Mouse (Mus musculus): ENCODE data around the gene Fcrl1. TPM values are rescaled to one million over a fixed set of nuclear protein-coding genes. Genes with fewer than 3 reads are reported as not detected.
A peak's percentile ranks its signal among the peaks of the same experiment; 100 is the strongest.

The Fcrl1 gene
- polyA plus RNA-seq, 1 experiment from 2014 or later: not detected

- no peaks in the 10 kb centered on the region for H3K9me3 ChIP-seq
- H3K9ac ChIP-seq (replicated peaks): no peak overlapping the region
- WGBS: 9% methylated on average over 12 of the region's 12 CpGs
- no peaks in the 10 kb centered on the region for H3K4me1 ChIP-seq (replicated peaks)
- no peaks in the 10 kb centered on the region for H3K36me3 ChIP-seq
- H3K27ac ChIP-seq: no peak overlapping the region
- no peaks in the 10 kb centered on the region for H3K27me3 ChIP-seq
- no peak overlapping the region for H3K4me3 ChIP-seq (replicated peaks)
- peak overlapping the region; percentile 33 for H3K4me2 ChIP-seq
- ATAC-seq (ENCODE audit: insufficient number of reproducible peaks, insufficient read depth, low FRiP score, low TSS enrichment, low read depth): peak; percentile 75
Observed at GRCm38 (mm10) chr3:87411150-87411549, 35.0 kb downstream of the Fcrl1 start.

- no peaks in the 10 kb centered on the region for H3K27me3 ChIP-seq
- H3K4me2 ChIP-seq: no peak overlapping the region
- H3K9me3 ChIP-seq: no peaks in the 10 kb centered on the region
- H3K27ac ChIP-seq: no peak overlapping the region
- WGBS: 56% methylated on average over 1 of the region's 1 CpGs
- no peak overlapping the region for H3K9ac ChIP-seq (replicated peaks)
- H3K36me3 ChIP-seq: no peaks in the 10 kb centered on the region
- no peak overlapping the region for H3K4me3 ChIP-seq (replicated peaks)
- no peaks in the 10 kb centered on the region for H3K4me1 ChIP-seq (replicated peaks)
- no peak for ATAC-seq (ENCODE audit: insufficient number of reproducible peaks, insufficient read depth, low FRiP score, low TSS enrichment, low read depth)
Observed at GRCm38 (mm10) chr3:87420645-87421044, 44.5 kb downstream of the Fcrl1 start.

GRCm38 (mm10) chr3:87422386-87422910 is 46.3 kb downstream of the Fcrl1 start:
- no peaks in the 10 kb centered on the region for H3K36me3 ChIP-seq
- H3K27ac ChIP-seq: no peak overlapping the region
- no peaks in the 10 kb centered on the region for H3K4me1 ChIP-seq (replicated peaks)
- no peaks in the 10 kb centered on the region for H3K27me3 ChIP-seq
- H3K4me2 ChIP-seq: no peak overlapping the region
- no peak overlapping the region for H3K9ac ChIP-seq (replicated peaks)
- H3K4me3 ChIP-seq (replicated peaks): no peak overlapping the region
- ATAC-seq (ENCODE audit: insufficient number of reproducible peaks, insufficient read depth, low FRiP score, low TSS enrichment, low read depth): no peak
- H3K9me3 ChIP-seq: no peaks in the 10 kb centered on the region
- WGBS: 80% methylated on average over 4 of the region's 4 CpGs

GRCm38 (mm10) chr3:87435479-87435878 is 59.3 kb downstream of the Fcrl1 start, which contains the start of gene Fcrl5:
Gene Fcrl5, plus strand, starts transcription at chr3:87435773.
- Histone ChIP-seq H3K27ac (no peak within 1 kb of the TSS), H3K9ac (replicated peaks) (no peak within 1 kb of the TSS), H3K4me2 (no peak within 1 kb of the TSS), H3K27me3 (no peaks in the 10 kb centered on the region), H3K4me3 (replicated peaks) (no peak within 1 kb of the TSS), H3K36me3 (no peaks in the 10 kb centered on the region), H3K4me1 (replicated peaks) (no peaks in the 10 kb centered on the region), H3K9me3 (no peaks in the 10 kb centered on the region)
- 87% methylated on average over 5 of the region's 5 CpGs for WGBS
- no peak for ATAC-seq (ENCODE audit: insufficient number of reproducible peaks, insufficient read depth, low FRiP score, low TSS enrichment, low read depth)

- Histone ChIP-seq H3K4me2 (no peak overlapping the region), H3K4me1 (replicated peaks) (no peaks in the 10 kb centered on the region), H3K36me3 (no peaks in the 10 kb centered on the region), H3K4me3 (replicated peaks) (no peak overlapping the region), H3K9me3 (no peaks in the 10 kb centered on the region), H3K9ac (replicated peaks) (no peak overlapping the region), H3K27ac (no peak overlapping the region), H3K27me3 (no peaks in the 10 kb centered on the region)
- no peak for ATAC-seq (ENCODE audit: insufficient number of reproducible peaks, insufficient read depth, low FRiP score, low TSS enrichment, low read depth)
- 92% methylated on average over 1 of the region's 1 CpGs for WGBS
Observed at GRCm38 (mm10) chr3:87440586-87440985, 64.4 kb downstream of the Fcrl1 start.

GRCm38 (mm10) chr3:87443968-87444367 is 67.8 kb downstream of the Fcrl1 start:
- Histone ChIP-seq H3K4me2 (no peak overlapping the region), H3K9me3 (no peaks in the 10 kb centered on the region), H3K27me3 (no peaks in the 10 kb centered on the region), H3K4me3 (replicated peaks) (no peak overlapping the region), H3K36me3 (no peaks in the 10 kb centered on the region), H3K9ac (replicated peaks) (no peak overlapping the region), H3K4me1 (replicated peaks) (no peaks in the 10 kb centered on the region), H3K27ac (no peak overlapping the region)
- ATAC-seq (ENCODE audit: insufficient number of reproducible peaks, insufficient read depth, low FRiP score, low TSS enrichment, low read depth): no peak
- WGBS: 75% methylated on average over 6 of the region's 6 CpGs

Other genes with a start within 250 kb of the Fcrl1 start
- gene Kirrel, start 201.6 kb upstream of the Fcrl1 start, polyA plus RNA-seq (2016; fragmentation: Nextera tagmentation; extraction: Ambion mirVana): 17.5 and 22.1 TPM in 2 replicates
- gene Fcrls, start 112.6 kb upstream of the Fcrl1 start, polyA plus RNA-seq (2016; fragmentation: Nextera tagmentation; extraction: Ambion mirVana): 5.6 and 6.6 TPM in 2 replicates
- gene Cd5l, start 18.5 kb upstream of the Fcrl1 start, polyA plus RNA-seq (2016; fragmentation: Nextera tagmentation; extraction: Ambion mirVana): 0.20 TPM in 1 of 2 replicates, not detected in the other
- gene Fcrl5, start 59.4 kb downstream of the Fcrl1 start, polyA plus RNA-seq (2016; fragmentation: Nextera tagmentation; extraction: Ambion mirVana): not detected in 2 replicates
- 17.3 and 20.4 TPM in 2 replicates for gene Etv3, start 149.0 kb downstream of the Fcrl1 start, polyA plus RNA-seq (2016; fragmentation: Nextera tagmentation; extraction: Ambion mirVana)
- 21.9 and 23.1 TPM in 2 replicates for gene Arhgef11, start 241.2 kb downstream of the Fcrl1 start, polyA plus RNA-seq (2016; fragmentation: Nextera tagmentation; extraction: Ambion mirVana)